Mouse (Mus musculus) embryonic facial prominence, embryonic 10.5 days (tissue): ENCODE measurements around the gene Ak5. TPM values are rescaled to one million over a fixed set of nuclear protein-coding genes. Genes with fewer than 3 reads are reported as not detected.

Experiments
- DNase-seq: peaks from one replicate; pipeline ENCODE4 v3.0.0-alpha.2; 2017; ENCODE audit warnings: low spot score
- H3K27ac ChIP-seq: fragments of 300-500 bp; sonication (generic); replicated peaks from 2 replicates; pipeline ENCODE4 v1.5.1; 2016; ENCODE audit warnings: mild to moderate bottlenecking
- H3K27me3 ChIP-seq: fragments of 300-500 bp; sonication (generic); replicated peaks from 2 replicates; pipeline ENCODE4 v1.6.1; 2016; ENCODE audit warnings: low read depth, mild to moderate bottlenecking; ENCODE audit not compliant: poor library complexity, severe bottlenecking
- H3K36me3 ChIP-seq: fragments of 300-500 bp; sonication (generic); replicated peaks from 2 replicates; pipeline ENCODE4 v1.6.1; 2016; ENCODE audit warnings: mild to moderate bottlenecking, moderate library complexity
- H3K4me1 ChIP-seq: fragments of 300-500 bp; sonication (generic); 2 replicates; pipeline ENCODE4 v1.6.1; 2016
- H3K4me3 ChIP-seq: fragments of 300-500 bp; sonication (generic); 2 replicates; pipeline ENCODE4 v1.5.1; 2016; ENCODE audit warnings: mild to moderate bottlenecking, moderate library complexity
- H3K9me3 ChIP-seq: fragments of 300-500 bp; sonication (generic); 2 replicates; pipeline ENCODE4 v1.6.1; 2016; ENCODE audit warnings: mild to moderate bottlenecking
- WGBS: fragments of 180-500 bp; shearing (Covaris S2); methylation state at CpG from one replicate; pipeline ENCODE4 v1.1.7; 2016; 5-methylcytosine and 5-hydroxymethylcytosine counted together
- polyA plus RNA-seq: library from polyadenylated mRNA; unstranded; fragments of >200 nt; fragmentation: Nextera tagmentation; extraction: Ambion mirVana; gene quantifications from 2 replicates; pipeline ENCODE4 v1.2.1, GENCODE M21; 2016

Gene Ak5
- polyA plus RNA-seq, 1 experiment from 2014 or later = 0.93 TPM

- H3K36me3 ChIP-seq = no peaks in the 10 kb centered on the region
- DNase-seq = no peak
- peaks cover 11% of the 10 kb centered on the region for H3K4me1 ChIP-seq
- H3K9me3 ChIP-seq = no peaks in the 10 kb centered on the region
- H3K4me3 ChIP-seq = no peak overlapping the region
- H3K27ac ChIP-seq = no peak overlapping the region
- no peaks in the 10 kb centered on the region for H3K27me3 ChIP-seq
- 89% methylated on average over 7 of the region's 7 CpGs for WGBS
Observed at GRCm38 (mm10) chr3:152521054-152521453, 147.1 kb downstream of the Ak5 start.

- Histone ChIP-seq H3K36me3 (no peaks in the 10 kb centered on the region), H3K9me3 (no peaks in the 10 kb centered on the region), H3K4me1 (peaks cover 19% of the 10 kb centered on the region), H3K4me3 (no peak overlapping the region), H3K27me3 (no peaks in the 10 kb centered on the region), H3K27ac (no peak overlapping the region)
- WGBS = 73% methylated on average over 3 of the region's 3 CpGs
- DNase-seq = no peak
Observed at GRCm38 (mm10) chr3:152520074-152520473, 148.1 kb downstream of the Ak5 start.

- WGBS = 88% methylated on average over 10 of the region's 10 CpGs
- H3K4me3 ChIP-seq = no peak overlapping the region
- peaks cover 24% of the 10 kb centered on the region for H3K4me1 ChIP-seq
- H3K36me3 ChIP-seq = no peaks in the 10 kb centered on the region
- no peaks in the 10 kb centered on the region for H3K27me3 ChIP-seq
- DNase-seq = no peak
- H3K27ac ChIP-seq = no peak overlapping the region
- no peaks in the 10 kb centered on the region for H3K9me3 ChIP-seq
Observed at GRCm38 (mm10) chr3:152519556-152519955, 148.6 kb downstream of the Ak5 start.

GRCm38 (mm10) chr3:152516569-152516968 lies 151.6 kb downstream of the Ak5 start:
- Histone ChIP-seq H3K4me1 (peaks cover 30% of the 10 kb centered on the region), H3K27ac (no peak overlapping the region), H3K9me3 (no peaks in the 10 kb centered on the region), H3K36me3 (no peaks in the 10 kb centered on the region), H3K27me3 (no peaks in the 10 kb centered on the region), H3K4me3 (no peak overlapping the region)
- no peak for DNase-seq
- WGBS = 82% methylated on average over 3 of the region's 3 CpGs

- H3K9me3 ChIP-seq = no peaks in the 10 kb centered on the region
- 54% methylated on average over 6 of the region's 6 CpGs for WGBS
- H3K36me3 ChIP-seq = no peaks in the 10 kb centered on the region
- no peak overlapping the region for H3K27ac ChIP-seq
- H3K4me3 ChIP-seq = no peak overlapping the region
- peaks cover 30% of the 10 kb centered on the region for H3K4me1 ChIP-seq
- no peaks in the 10 kb centered on the region for H3K27me3 ChIP-seq
- DNase-seq = no peak
Observed at GRCm38 (mm10) chr3:152515959-152516358, 152.2 kb downstream of the Ak5 start.

GRCm38 (mm10) chr3:152512517-152512916 lies 155.6 kb downstream of the Ak5 start:
- WGBS = 89% methylated on average over 2 of the region's 2 CpGs
- no peak overlapping the region for H3K4me3 ChIP-seq
- no peaks in the 10 kb centered on the region for H3K36me3 ChIP-seq
- no peaks in the 10 kb centered on the region; the same call in 1 of the 2 replicates for H3K9me3 ChIP-seq
- no peak overlapping the region for H3K27ac ChIP-seq
- H3K27me3 ChIP-seq = no peaks in the 10 kb centered on the region
- H3K4me1 ChIP-seq = peaks cover 33% of the 10 kb centered on the region
- DNase-seq = no peak

- whole genome bisulfite sequencing = 88% methylated on average over 7 of the region's 7 CpGs
- Histone ChIP-seq H3K4me1 (peaks cover 9% of the 10 kb centered on the region), H3K9me3 (no peaks in the 10 kb centered on the region; the same call in 1 of the 2 replicates), H3K36me3 (no peaks in the 10 kb centered on the region), H3K4me3 (no peak overlapping the region), H3K27me3 (no peaks in the 10 kb centered on the region), H3K27ac (no peak overlapping the region)
- DNase-seq = no peak
Observed at GRCm38 (mm10) chr3:152509268-152509667, 158.9 kb downstream of the Ak5 start.

GRCm38 (mm10) chr3:152508419-152508993 lies 159.7 kb downstream of the Ak5 start:
- H3K27me3 ChIP-seq = no peaks in the 10 kb centered on the region
- no peak overlapping the region for H3K27ac ChIP-seq
- H3K36me3 ChIP-seq = no peaks in the 10 kb centered on the region
- no peaks in the 10 kb centered on the region; the same call in 1 of the 2 replicates for H3K9me3 ChIP-seq
- DNase-seq = no peak
- WGBS = 84% methylated on average over 12 of the region's 12 CpGs
- no peak overlapping the region for H3K4me3 ChIP-seq
- H3K4me1 ChIP-seq = 0 out of 2 replicates have a peak, but pooled peaks cover 3% of the 10 kb centered on the region

GRCm38 (mm10) chr3:152507900-152508299 lies 160.3 kb downstream of the Ak5 start:
- DNase-seq = no peak
- Histone ChIP-seq H3K36me3 (no peaks in the 10 kb centered on the region), H3K27ac (no peak overlapping the region), H3K9me3 (no peaks in the 10 kb centered on the region; the same call in 1 of the 2 replicates), H3K4me1 (0 out of 2 replicates have a peak, but pooled peaks cover 3% of the 10 kb centered on the region), H3K27me3 (no peaks in the 10 kb centered on the region), H3K4me3 (no peak overlapping the region)
- 84% methylated on average over 8 of the region's 8 CpGs for WGBS

GRCm38 (mm10) chr3:152498968-152499696 lies 169.0 kb downstream of the Ak5 start:
- H3K27me3 ChIP-seq = no peaks in the 10 kb centered on the region
- H3K27ac ChIP-seq = no peak overlapping the region
- WGBS = 86% methylated on average over 2 of the region's 2 CpGs
- no peaks in the 10 kb centered on the region for H3K36me3 ChIP-seq
- H3K4me1 ChIP-seq = peaks cover 36% of the 10 kb centered on the region
- no peak overlapping the region for H3K4me3 ChIP-seq
- DNase-seq = no peak
- no peaks in the 10 kb centered on the region for H3K9me3 ChIP-seq

- Histone ChIP-seq H3K4me1 (peaks cover 36% of the 10 kb centered on the region), H3K4me3 (no peak overlapping the region), H3K27me3 (no peaks in the 10 kb centered on the region), H3K27ac (no peak overlapping the region), H3K36me3 (no peaks in the 10 kb centered on the region), H3K9me3 (no peaks in the 10 kb centered on the region)
- WGBS = 86% methylated on average over 2 of the region's 2 CpGs
- DNase-seq = no peak
Observed at GRCm38 (mm10) chr3:152497842-152498241, 170.3 kb downstream of the Ak5 start.

- H3K27ac ChIP-seq = no peak overlapping the region
- no peak for DNase-seq
- 59% methylated on average over 7 of the region's 7 CpGs for WGBS
- 0 out of 2 replicates have a peak, but pooled peaks cover 3% of the 10 kb centered on the region for H3K27me3 ChIP-seq
- H3K4me1 ChIP-seq = peaks cover 36% of the 10 kb centered on the region
- H3K4me3 ChIP-seq = no peak overlapping the region
- no peaks in the 10 kb centered on the region for H3K36me3 ChIP-seq
- no peaks in the 10 kb centered on the region for H3K9me3 ChIP-seq
Observed at GRCm38 (mm10) chr3:152497084-152497483, 171.1 kb downstream of the Ak5 start.

GRCm38 (mm10) chr3:152495415-152495898 lies 172.7 kb downstream of the Ak5 start:
- no peaks in the 10 kb centered on the region for H3K9me3 ChIP-seq
- H3K4me1 ChIP-seq = peaks cover 30% of the 10 kb centered on the region
- WGBS = 77% methylated on average over 8 of the region's 8 CpGs
- DNase-seq = no peak
- 0 out of 2 replicates have a peak, but pooled peaks cover 3% of the 10 kb centered on the region for H3K27me3 ChIP-seq
- no peaks in the 10 kb centered on the region for H3K36me3 ChIP-seq
- H3K27ac ChIP-seq = peak overlapping the region; percentile 30; the same call in 1 of the 2 replicates
- no peak overlapping the region for H3K4me3 ChIP-seq
